Mouse (Mus musculus): ENCODE measurements around the gene Zfp969. TPM values are rescaled to one million over a fixed set of nuclear protein-coding genes. Genes with fewer than 3 reads are reported as not detected.

Gene Zfp969
- not detected for total RNA-seq (2023)

GRCm38 (mm10) chr2:175703546-175703945 lies at the start of gene Zfp969:
Zfp969 (minus strand) TSS chr2:175703646.

GRCm38 (mm10) chr2:175741237-175741636 lies 37.8 kb upstream of the Zfp969 start, which contains the start of gene Gm2007:
Gm2007 (plus strand) TSS chr2:175741537.

DNA sequence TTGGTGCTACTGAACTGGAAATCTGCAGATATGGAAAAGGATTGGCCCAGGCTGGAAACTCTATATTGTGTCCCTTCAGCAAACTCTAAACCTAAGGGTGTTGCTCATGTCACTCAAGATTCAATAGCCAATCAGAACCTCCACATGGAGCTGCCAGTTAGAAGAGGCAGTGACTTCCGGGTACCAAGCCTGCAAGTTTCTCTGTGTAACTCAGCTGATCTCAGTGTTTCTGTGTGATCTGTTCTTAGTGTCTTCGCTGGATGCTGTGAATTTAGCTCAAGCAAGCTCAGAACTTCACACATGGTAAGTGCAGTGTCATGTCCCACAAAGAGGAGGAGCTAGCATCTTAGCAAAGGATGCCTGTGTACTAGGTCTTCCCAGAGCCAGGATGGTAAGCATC lies 59.8 kb downstream of the Zfp969 start, which contains the start of gene Gm11007:
Gene Gm11007, plus strand, starts transcription at position 301 of the 400 bp plus-strand sequence.

Other genes with a start within 250 kb of the Zfp969 start
- 1 to 10 TPM; 1.2 to 7.2 TPM for gene Zfp965, start 233.7 kb downstream of the Zfp969 start, total RNA-seq (2023)
- gene Gm11007, start 59.7 kb downstream of the Zfp969 start, total RNA-seq (2023): not detected
- gene Gm2007, start 37.9 kb upstream of the Zfp969 start, total RNA-seq (2023): not detected
- not detected for gene Gm14288, start 97.4 kb upstream of the Zfp969 start, total RNA-seq (2023)
- 10 to 100 TPM in 1 of 2 experiments, 1 to 10 TPM in 1; 4.0 to 11.6 TPM for gene Gm6710, start 165.6 kb upstream of the Zfp969 start, total RNA-seq (2023)
- gene Zfp966, start 227.5 kb upstream of the Zfp969 start, total RNA-seq (2023): 1 to 10 TPM; 3.3 to 5.1 TPM

Measured in B cell, adult 67 days (primary cell).